Mouse (Mus musculus): Measurements from ENCODE around the gene Nexn. TPM values are rescaled to one million over a fixed set of nuclear protein-coding genes. Genes with fewer than 3 reads are reported as not detected.

Nexn gene
- polyA plus RNA-seq, 1 experiment from 2014 or later, result 13.1 TPM

- no peaks in the 10 kb centered on the region for H3K4me1 ChIP-seq
- no peaks in the 10 kb centered on the region for H3K27me3 ChIP-seq
- H3K27ac ChIP-seq, result no peak overlapping the region
- H3K9ac ChIP-seq, result no peak overlapping the region
- H3K4me2 ChIP-seq (replicated peaks), result no peak overlapping the region
- no peaks in the 10 kb centered on the region for H3K9me3 ChIP-seq
- peaks cover 59% of the 10 kb centered on the region for H3K36me3 ChIP-seq
- 68% methylated on average over 6 of the region's 6 CpGs for WGBS
- H3K4me3 ChIP-seq, result no peak overlapping the region
- ATAC-seq (ENCODE audit: insufficient number of reproducible peaks, insufficient read depth, low FRiP score, low TSS enrichment), result no peak
Observed at GRCm38 (mm10) chr3:152231333-152232100, 34.6 kb downstream of the Nexn start.

DNA sequence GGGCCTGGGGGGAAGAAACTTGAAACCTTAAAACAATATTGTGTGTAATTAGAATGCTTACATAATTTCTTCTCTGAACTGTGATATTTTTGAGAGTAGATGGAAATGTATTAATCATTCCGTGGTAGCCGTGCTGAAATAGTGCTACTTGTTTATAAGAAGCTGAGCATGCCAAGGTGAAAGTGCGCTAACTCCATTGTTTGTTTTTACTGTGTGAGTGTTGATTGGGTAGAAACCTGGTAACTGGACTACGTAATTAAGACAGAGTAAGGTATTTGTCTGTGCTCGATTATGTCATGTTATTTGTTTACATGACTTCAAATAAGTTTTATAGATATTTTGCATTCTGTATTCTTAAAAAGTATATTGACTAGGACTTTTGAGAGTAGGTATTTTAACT lies 36.9 kb downstream of the Nexn start:
- Histone ChIP-seq H3K9ac (no peak overlapping the region), H3K27me3 (no peaks in the 10 kb centered on the region), H3K4me2 (replicated peaks) (no peak overlapping the region), H3K27ac (no peak overlapping the region), H3K36me3 (peaks cover 73% of the 10 kb centered on the region), H3K4me3 (no peak overlapping the region), H3K9me3 (no peaks in the 10 kb centered on the region), H3K4me1 (no peaks in the 10 kb centered on the region)
- no peak for ATAC-seq (ENCODE audit: insufficient number of reproducible peaks, insufficient read depth, low FRiP score, low TSS enrichment)
- 88% methylated on average over 5 of the region's 5 CpGs for WGBS

- Histone ChIP-seq H3K36me3 (peaks cover 75% of the 10 kb centered on the region), H3K9me3 (no peaks in the 10 kb centered on the region), H3K4me1 (no peaks in the 10 kb centered on the region), H3K4me2 (replicated peaks) (no peak overlapping the region), H3K4me3 (no peak overlapping the region), H3K9ac (no peak overlapping the region), H3K27ac (no peak overlapping the region), H3K27me3 (no peaks in the 10 kb centered on the region)
- WGBS, result 93% methylated on average over 7 of the region's 7 CpGs
- ATAC-seq (ENCODE audit: insufficient number of reproducible peaks, insufficient read depth, low FRiP score, low TSS enrichment), result no peak
Observed at GRCm38 (mm10) chr3:152228843-152229242, 37.3 kb downstream of the Nexn start.

DNA sequence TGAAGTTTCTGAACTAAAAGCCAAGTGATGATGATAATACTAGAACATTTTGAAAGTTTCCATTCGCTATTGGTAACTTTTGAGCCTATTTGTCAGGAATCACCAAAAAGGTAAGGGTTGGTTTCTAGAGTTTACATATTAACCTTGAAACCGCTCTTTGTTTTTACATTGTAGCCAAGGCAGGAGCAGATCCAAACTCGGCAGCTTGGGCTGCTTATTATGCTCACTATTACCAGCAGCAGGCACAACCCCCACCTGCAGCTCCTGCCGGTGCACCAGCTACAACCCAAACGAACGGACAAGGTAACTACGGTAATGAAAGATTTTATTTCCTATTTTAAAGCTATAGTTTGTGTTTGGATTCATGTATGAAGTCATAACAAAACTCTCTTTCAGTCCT lies 40.2 kb downstream of the Nexn start:
- H3K27me3 ChIP-seq, result no peaks in the 10 kb centered on the region
- H3K27ac ChIP-seq, result no peak overlapping the region
- H3K4me1 ChIP-seq, result no peaks in the 10 kb centered on the region
- H3K4me3 ChIP-seq, result no peak overlapping the region
- ATAC-seq (ENCODE audit: insufficient number of reproducible peaks, insufficient read depth, low FRiP score, low TSS enrichment), result no peak
- no peak overlapping the region for H3K4me2 ChIP-seq (replicated peaks)
- H3K9ac ChIP-seq, result no peak overlapping the region
- no peaks in the 10 kb centered on the region for H3K9me3 ChIP-seq
- 93% methylated on average over 7 of the region's 7 CpGs for WGBS
- peaks cover 82% of the 10 kb centered on the region for H3K36me3 ChIP-seq

GRCm38 (mm10) chr3:152224918-152225317 lies 41.2 kb downstream of the Nexn start:
- H3K4me1 ChIP-seq, result no peaks in the 10 kb centered on the region
- no peak overlapping the region for H3K4me2 ChIP-seq (replicated peaks)
- no peak overlapping the region for H3K27ac ChIP-seq
- H3K27me3 ChIP-seq, result no peaks in the 10 kb centered on the region
- no peaks in the 10 kb centered on the region for H3K9me3 ChIP-seq
- ATAC-seq (ENCODE audit: insufficient number of reproducible peaks, insufficient read depth, low FRiP score, low TSS enrichment), result no peak
- no peak overlapping the region for H3K9ac ChIP-seq
- no peak overlapping the region for H3K4me3 ChIP-seq
- H3K36me3 ChIP-seq, result peaks cover 84% of the 10 kb centered on the region

DNA sequence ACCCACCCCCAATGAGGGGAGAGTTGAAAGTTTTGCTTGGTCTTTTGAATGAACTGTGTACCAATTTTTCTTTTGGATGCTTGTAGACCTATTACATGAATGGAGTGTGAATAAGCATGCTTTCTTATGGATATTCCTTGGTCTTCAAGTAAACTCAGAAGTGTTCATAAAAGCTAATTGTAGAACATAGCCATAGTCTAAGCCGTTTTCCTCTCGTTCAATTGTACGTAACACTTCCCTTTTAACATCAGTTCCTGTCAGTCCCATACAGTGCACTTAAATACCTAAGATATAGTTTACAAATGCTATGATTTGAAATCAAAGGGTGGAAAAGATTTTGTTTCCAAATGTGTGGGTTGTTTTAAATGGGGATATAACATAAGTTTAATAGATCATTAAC lies 52.7 kb downstream of the Nexn start:
- H3K27me3 ChIP-seq, result no peaks in the 10 kb centered on the region
- peaks cover 19% of the 10 kb centered on the region for H3K4me1 ChIP-seq
- 72% methylated on average over 3 of the region's 3 CpGs for WGBS
- ATAC-seq (ENCODE audit: insufficient number of reproducible peaks, insufficient read depth, low FRiP score, low TSS enrichment), result no peak
- H3K9me3 ChIP-seq, result no peaks in the 10 kb centered on the region
- H3K36me3 ChIP-seq, result peaks cover 27% of the 10 kb centered on the region; the same call in 1 of the 2 replicates
- no peak overlapping the region for H3K27ac ChIP-seq
- H3K9ac ChIP-seq, result no peak overlapping the region
- peak overlapping the region; percentile 99 for H3K4me3 ChIP-seq
- peak overlapping the region; percentile 96 for H3K4me2 ChIP-seq (replicated peaks)

DNA sequence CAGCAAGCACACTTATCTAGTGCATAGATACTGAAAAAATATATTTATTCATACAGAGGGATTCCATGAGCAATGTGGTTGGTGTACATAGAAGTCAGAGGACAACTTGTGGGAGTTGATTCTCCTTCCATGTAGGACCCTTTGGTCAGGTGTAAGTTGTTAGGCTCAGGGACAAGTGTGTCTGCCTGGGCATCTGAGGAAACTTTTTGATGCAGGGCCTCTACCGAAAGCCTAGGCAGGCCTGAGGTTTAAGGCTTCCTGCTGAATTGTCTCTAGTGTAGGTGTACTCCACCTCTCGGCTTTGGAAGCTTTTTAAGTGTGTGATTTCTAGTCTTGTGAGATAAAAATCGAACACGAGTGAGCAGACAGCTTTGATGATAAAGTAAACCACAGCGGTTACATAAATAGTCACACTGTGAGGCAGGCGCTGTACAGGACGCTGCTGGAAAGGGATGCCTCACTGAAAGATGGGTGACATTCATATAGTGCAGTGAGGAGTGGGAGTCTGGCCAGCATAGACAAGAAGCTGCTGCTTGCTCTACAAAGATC lies 54.3 kb downstream of the Nexn start:
- Histone ChIP-seq H3K36me3 (peaks cover 13% of the 10 kb centered on the region; the same call in 1 of the 2 replicates), H3K9me3 (no peaks in the 10 kb centered on the region), H3K4me1 (peaks cover 19% of the 10 kb centered on the region), H3K27ac (no peak overlapping the region), H3K4me3 (peak overlapping the region; percentile 99), H3K4me2 (replicated peaks) (peak overlapping the region; percentile 96), H3K27me3 (no peaks in the 10 kb centered on the region), H3K9ac (peak overlapping the region; percentile 100)
- ATAC-seq (ENCODE audit: insufficient number of reproducible peaks, insufficient read depth, low FRiP score, low TSS enrichment), result no peak
- 32% methylated on average over 7 of the region's 7 CpGs for WGBS

- H3K27ac ChIP-seq, result peak overlapping the region; percentile 99
- WGBS, result under 1% methylated on average over 58 of the region's 68 CpGs
- H3K27me3 ChIP-seq, result no peaks in the 10 kb centered on the region
- no peaks in the 10 kb centered on the region for H3K9me3 ChIP-seq
- peaks cover 5% of the 10 kb centered on the region; the same call in 1 of the 2 replicates for H3K36me3 ChIP-seq
- peak overlapping the region; percentile 99 for H3K4me3 ChIP-seq
- ATAC-seq (ENCODE audit: insufficient number of reproducible peaks, insufficient read depth, low FRiP score, low TSS enrichment), result peak; percentile 54
- peak overlapping the region; percentile 100 for H3K9ac ChIP-seq
- peak overlapping the region; percentile 96 for H3K4me2 ChIP-seq (replicated peaks)
- peaks cover 19% of the 10 kb centered on the region for H3K4me1 ChIP-seq
Observed at GRCm38 (mm10) chr3:152210728-152211391, 55.3 kb downstream of the Nexn start.

DNA sequence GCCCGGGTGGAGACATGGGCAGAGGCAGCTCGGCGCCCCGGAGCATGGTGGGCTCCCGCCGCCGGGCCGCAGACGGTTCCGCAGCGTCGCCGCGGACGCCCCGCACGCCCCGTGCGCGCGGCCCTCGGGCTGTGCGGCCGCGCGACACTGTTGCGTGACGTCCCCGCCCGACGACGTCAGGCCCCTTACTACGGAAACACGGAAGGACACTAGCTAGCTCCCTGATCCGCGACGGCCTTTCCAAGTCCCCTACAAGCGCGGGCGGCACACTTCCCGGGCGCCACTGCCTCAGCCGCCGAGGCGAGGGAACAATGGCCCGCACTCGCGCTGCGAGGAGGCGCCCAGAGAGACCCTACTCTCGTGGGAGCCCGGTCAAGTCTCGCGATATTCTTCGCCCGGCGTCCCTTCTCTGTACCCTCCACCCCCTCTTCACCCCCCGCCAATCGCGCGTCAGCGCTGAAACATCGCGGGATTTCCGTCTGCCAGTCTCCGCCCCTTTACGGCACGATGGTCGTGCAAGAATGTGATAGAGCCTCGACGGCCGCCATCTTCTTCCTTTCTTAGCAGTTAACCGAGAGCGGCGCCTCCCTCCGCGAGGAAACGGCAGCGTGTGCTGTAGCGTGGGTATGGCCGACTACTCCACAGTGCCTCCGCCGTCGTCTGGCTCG lies 56.0 kb downstream of the Nexn start, which contains the start of the genes Dnajb4 and Fubp1:
Gene Dnajb4 (minus strand): TSS at position 336 of the 668 bp plus-strand sequence.
Gene Fubp1 (plus strand): TSS at position 456 of the 668 bp plus-strand sequence.
- H3K27me3 ChIP-seq, result no peaks in the 10 kb centered on the region
- H3K36me3 ChIP-seq, result no peaks in the 10 kb centered on the region
- H3K27ac ChIP-seq, result peak within 1 kb of the TSS; percentile 99
- peak within 1 kb of the TSS; percentile 100 for H3K9ac ChIP-seq
- H3K4me2 ChIP-seq (replicated peaks), result peak within 1 kb of the TSS; percentile 96
- peaks cover 19% of the 10 kb centered on the region for H3K4me1 ChIP-seq
- ATAC-seq (ENCODE audit: insufficient number of reproducible peaks, insufficient read depth, low FRiP score, low TSS enrichment), result peak; percentile 94
- H3K4me3 ChIP-seq, result peak within 1 kb of the TSS; percentile 99
- under 1% methylated on average over 85 of the region's 85 CpGs for WGBS
- H3K9me3 ChIP-seq, result no peaks in the 10 kb centered on the region

GRCm38 (mm10) chr3:152209177-152209966 lies 56.8 kb downstream of the Nexn start:
- ATAC-seq (ENCODE audit: insufficient number of reproducible peaks, insufficient read depth, low FRiP score, low TSS enrichment), result peak; percentile 39; the same call in 1 of the 2 replicates
- Histone ChIP-seq H3K9me3 (no peaks in the 10 kb centered on the region), H3K4me2 (replicated peaks) (peak overlapping the region; percentile 96), H3K9ac (peak overlapping the region; percentile 100), H3K4me1 (peaks cover 19% of the 10 kb centered on the region), H3K4me3 (peak overlapping the region; percentile 99), H3K27ac (peak overlapping the region; percentile 99), H3K36me3 (no peaks in the 10 kb centered on the region), H3K27me3 (no peaks in the 10 kb centered on the region)
- WGBS, result 5% methylated on average over 25 of the region's 25 CpGs

Data from embryonic facial prominence, embryonic 12.5 days (tissue).